In genomic region chr11:97357663-97358062, GRCm38 (mm10) we compare ENCODE assay signal across 8 mouse cellular contexts. TPM values are rescaled to one million over a fixed set of nuclear protein-coding genes. Genes with fewer than 3 reads are reported as not detected.
DNase-seq lines count a peak whose midpoint lies in the region; ATAC-seq and TF ChIP-seq lines count a peak whose summit lies in the region.
"Not testable (repeated sequence)": the region's sequence is repeated elsewhere in the genome, so short reads cannot be mapped to it uniquely, and the experiment has no call there.

No protein-coding gene starts in this region.

- H3K4me2 ChIP-seq in neural tube, embryonic 11.5 days (ENCODE audit: low read depth), result not testable (repeated sequence)

- not testable (repeated sequence) for H3K4me3 ChIP-seq in heart, adult 2 months; neural tube, embryonic 11.5 days (ENCODE audit: low read depth, low read length)

- H3K27ac ChIP-seq in heart, adult 2 months; neural tube, embryonic 11.5 days (ENCODE audit: low read depth, low read length): not testable (repeated sequence)

- H3K36me3 ChIP-seq in heart, adult 2 months (ENCODE audit: control insufficient read depth, insufficient read depth, low read length); neural tube, embryonic 11.5 days (ENCODE audit: control insufficient read depth, insufficient read depth, low read length): not testable (repeated sequence)

- not testable (repeated sequence) for H3K79me2 ChIP-seq in heart, adult 2 months (replicated peaks; ENCODE audit: control insufficient read depth, insufficient read depth, low read length)

- WGBS in heart, adult 2 months, result 4% methylated on average over 6 of the region's 6 CpGs
- 7% methylated on average over 4 of the region's 6 CpGs for WGBS in neural tube, embryonic 11.5 days

- H3K9me3 ChIP-seq in neural tube, embryonic 11.5 days (ENCODE audit: control insufficient read depth, low read length), result not testable (repeated sequence)

- not testable (repeated sequence) for H3K27me3 ChIP-seq in heart, adult 2 months (ENCODE audit: control insufficient read depth, insufficient read depth, low read length); neural tube, embryonic 11.5 days (ENCODE audit: control insufficient read depth, insufficient read depth, low read length)

- peak; percentile 55; the same call in 1 of the 2 replicates for TF ChIP-seq EP300 in heart, adult 2 months (IDR thresholded peaks at IDR 0.05; ENCODE audit: insufficient read depth, low read depth, low read length)

- intact Hi-C loops in heart, adult 2 months (cut with DNase I), result loop anchor here (1.0 to 2.0 kb wide), 2 partner anchors 43 to 111 kb away; no protein-coding TSS in a partner anchor

- DNase-seq in CD4-positive, CD25-positive, alpha-beta regulatory T cell, adult 2 months (ENCODE audit: low read depth, low spot score), result peak; percentile 93
- DNase-seq in adrenal gland, postnatal 36 days, result peak; percentile 80 to 87
- DNase-seq in embryo, embryonic 11.5 days (ENCODE audit: low read depth, low spot score), result peak; percentile 69
- DNase-seq in heart, adult 2 months, result peak; percentile 71 to 73
- DNase-seq in kidney, postnatal 14 days, result peak; percentile 86
- peak; percentile 78 for DNase-seq in liver
- DNase-seq in neural tube, embryonic 11.5 days (ENCODE audit: low spot score), result peak; percentile 63
- peak; percentile 81 for DNase-seq in testis, postnatal 10 days (ENCODE audit: low spot score)

- TF ChIP-seq POLR2A in heart, adult 2 months (IDR thresholded peaks at IDR 0.05; ENCODE audit: insufficient read depth, low read depth, low read length), result not testable (repeated sequence)

- not testable (repeated sequence) for H3K9ac ChIP-seq in heart, adult 2 months (ENCODE audit: low read depth, low read length); neural tube, embryonic 11.5 days (ENCODE audit: low read length)

- TF ChIP-seq CTCF in heart, adult 2 months (IDR thresholded peaks at IDR 0.05), result peak; percentile 76

- ATAC-seq in neural tube, embryonic 11.5 days (ENCODE audit: insufficient read depth, low FRiP score, low TSS enrichment), result not testable (repeated sequence)

- H3K4me1 ChIP-seq in heart, adult 2 months (ENCODE audit: control insufficient read depth, insufficient read depth, low read length); neural tube, embryonic 11.5 days (ENCODE audit: control insufficient read depth, insufficient read depth, low read length): not testable (repeated sequence)

RNA-seq across cellular contexts. Expression of gene Socs7, which starts 4.7 kb away (rescaled TPM):
- 10 to 100 TPM; 20.6 to 22.1 TPM for total RNA-seq in adrenal gland, postnatal 36 days (2021)
- total RNA-seq in heart, adult 2 months (2021), result 10 to 100 TPM; 21.4 to 22.8 TPM
- polyA plus RNA-seq in heart, adult 2 months (2012; rRNA removed), result 8.9 and 18.6 TPM in 2 replicates
- polyA plus RNA-seq in neural tube, embryonic 11.5 days (2014; fragmentation: Nextera tagmentation; extraction: Ambion mirVana), result 3.1 and 3.2 TPM in 2 replicates

RNA-seq across cellular contexts. Expression of gene Gpr179, which starts 5.8 kb away (rescaled TPM):
- 1 to 10 TPM in 1 of 2 experiments, under 1 TPM in 1; 0.93 to 1.2 TPM for total RNA-seq in adrenal gland, postnatal 36 days (2021)
- total RNA-seq in heart, adult 2 months (2021), result under 1 TPM; 0.05 to 0.08 TPM
- polyA plus RNA-seq in heart, adult 2 months (2012; rRNA removed), result 0.03 TPM in 1 of 2 replicates, not detected in the other
- polyA plus RNA-seq in neural tube, embryonic 11.5 days (2014; fragmentation: Nextera tagmentation; extraction: Ambion mirVana), result 0.04 and 0.08 TPM in 2 replicates

RNA-seq across cellular contexts. Expression of gene Mrpl45, which starts 42.1 kb away (rescaled TPM):
- total RNA-seq in adrenal gland, postnatal 36 days (2021), result 10 to 100 TPM; 31.5 to 32.3 TPM
- 10 to 100 TPM; 48.9 to 62.5 TPM for total RNA-seq in heart, adult 2 months (2021)
- polyA plus RNA-seq in heart, adult 2 months (2012; rRNA removed), result 33.7 and 51.4 TPM in 2 replicates
- polyA plus RNA-seq in neural tube, embryonic 11.5 days (2014; fragmentation: Nextera tagmentation; extraction: Ambion mirVana), result 49.0 and 52.9 TPM in 2 replicates

RNA-seq across cellular contexts. Expression of gene Arhgap23, which starts 57.7 kb away (rescaled TPM):
- 10 to 100 TPM; 28.6 to 37.3 TPM for total RNA-seq in adrenal gland, postnatal 36 days (2021)
- total RNA-seq in heart, adult 2 months (2021), result 10 to 100 TPM; 12.8 to 13.7 TPM
- 18.4 and 19.2 TPM in 2 replicates for polyA plus RNA-seq in heart, adult 2 months (2012; rRNA removed)
- 4.1 and 5.2 TPM in 2 replicates for polyA plus RNA-seq in neural tube, embryonic 11.5 days (2014; fragmentation: Nextera tagmentation; extraction: Ambion mirVana)
